Mouse (Mus musculus): Measurements from ENCODE around the gene Sstr3.

Gene Sstr3

GRCm38 (mm10) chr15:78502437-78503132 lies 41.9 kb downstream of the Sstr3 start:
- DNase-seq (ENCODE audit: low spot score in 2 of 2), result no peak

- peak; percentile 25 to 32 for DNase-seq (ENCODE audit: low spot score in 2 of 2)
Measured at GRCm38 (mm10) chr15:78494968-78495406, 49.5 kb downstream of the Sstr3 start, which contains the start of gene Il2rb. Gene Il2rb, minus strand, starts transcription at chr15:78495271.

- no peak for DNase-seq (ENCODE audit: low spot score in 2 of 2)
Measured at GRCm38 (mm10) chr15:78493401-78494010, 51.0 kb downstream of the Sstr3 start.

- no peak for DNase-seq (ENCODE audit: low spot score in 2 of 2)
Measured at GRCm38 (mm10) chr15:78491301-78491700, 53.2 kb downstream of the Sstr3 start.

GRCm38 (mm10) chr15:78489906-78490305 lies 54.6 kb downstream of the Sstr3 start:
- no peak for DNase-seq (ENCODE audit: low spot score in 2 of 2)

GRCm38 (mm10) chr15:78489248-78489647 lies 55.2 kb downstream of the Sstr3 start:
- DNase-seq (ENCODE audit: low spot score in 2 of 2), result no peak

GRCm38 (mm10) chr15:78487066-78487465 lies 57.4 kb downstream of the Sstr3 start:
- DNase-seq (ENCODE audit: low spot score in 2 of 2), result no peak

Measured in thymus, postnatal 10 days (tissue).